Mouse (Mus musculus) CH12.LX (cell line): ENCODE data around the gene Rab40c.

Source experiments
- CTCF ChIP-seq, 2 experiments: IDR thresholded peaks in 1 of 2; conservative IDR thresholded peaks in 1 of 2; 2 replicates each; pipeline ENCODE4 v1.5.1; 2011 to 2012; ENCODE audit warnings: low read depth in 2 of 2, low read length in 2 of 2, improper control_type of control experiment in 1 of 2, inconsistent platforms in 1 of 2, mild to moderate bottlenecking in 1 of 2, moderate library complexity in 1 of 2
- E2F4 ChIP-seq: IDR thresholded peaks from 2 replicates; pipeline ENCODE4 v1.6.1; 2011; ENCODE audit warnings: low read depth, low read length, improper control_type of control experiment; ENCODE audit not compliant: insufficient replicate concordance
- MAFK ChIP-seq: IDR thresholded peaks from 2 replicates; pipeline ENCODE4 v1.6.1; 2011; ENCODE audit warnings: low read length, improper control_type of control experiment; ENCODE audit not compliant: insufficient replicate concordance
- POLR2A ChIP-seq: IDR thresholded peaks from 2 replicates; pipeline ENCODE4 v1.6.1; 2011; ENCODE audit warnings: low read depth, mild to moderate bottlenecking, improper control_type of control experiment, low read length
- POLR2AphosphoS2 ChIP-seq: IDR thresholded peaks from 2 replicates; pipeline ENCODE4 v1.6.1; 2011; ENCODE audit warnings: low read depth, low read length, improper control_type of control experiment
- ZNF384 ChIP-seq: IDR thresholded peaks from 2 replicates; pipeline ENCODE4 v1.6.1; 2012; ENCODE audit warnings: low read depth, low read length, improper control_type of control experiment, inconsistent platforms

DNA sequence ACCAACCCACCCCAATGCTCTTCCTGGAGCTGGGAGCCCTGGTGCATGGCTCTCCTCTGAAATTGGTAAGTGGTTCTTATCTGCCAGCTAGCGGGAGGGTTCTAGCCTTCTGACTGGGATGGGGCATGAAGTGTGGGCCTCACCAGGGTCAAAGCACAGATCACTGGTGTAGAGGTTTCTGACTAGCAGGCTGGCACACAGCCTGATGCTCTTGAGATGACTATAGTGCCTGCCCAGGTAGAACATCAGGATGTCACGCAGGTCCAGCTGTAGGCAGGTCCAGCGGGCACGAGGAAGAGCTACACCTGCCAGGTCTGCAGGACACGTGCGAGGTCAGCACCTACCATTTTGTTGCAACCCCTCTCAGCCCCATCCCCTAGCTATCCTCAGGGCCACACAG is 59.3 kb downstream of the Rab40c start:
- no peak for TF ChIP-seq CTCF (conservative IDR thresholded peaks at IDR 0.05 in 1 of 2, IDR thresholded peaks at IDR 0.05 in 1 of 2; ENCODE audit: low read depth in 2 of 2, low read length in 2 of 2)
- TF ChIP-seq POLR2A, result no peak
- TF ChIP-seq E2F4, result no peak
- TF ChIP-seq POLR2AphosphoS2, result no peak
- no peak for TF ChIP-seq MAFK
- no peak for TF ChIP-seq ZNF384
